Mouse (Mus musculus): ENCODE measurements around the gene Zfhx3. TPM values are rescaled to one million over a fixed set of nuclear protein-coding genes. Genes with fewer than 3 reads are reported as not detected.

The Zfhx3 gene
- polyA plus RNA-seq, 1 experiment from 2014 or later: 8.2 TPM

- 53% methylated on average over 6 of the region's 6 CpGs for WGBS
- ATAC-seq: no peak
These were observed 706.5 kb downstream of the Zfhx3 start for GRCm38 (mm10) chr8:108648993-108649392.

GRCm38 (mm10) chr8:108650837-108651236, 708.4 kb downstream of the Zfhx3 start:
- ATAC-seq: peak; percentile 37; the same call in 1 of the 2 replicates
- Histone ChIP-seq H3K36me3 (ENCODE audit: insufficient read depth, low read length) (no peaks in the 10 kb centered on the region), H3K4me3 (ENCODE audit: low read depth, low read length) (no peak overlapping the region), H3K27me3 (replicated peaks; ENCODE audit: insufficient read depth, low read length) (no peaks in the 10 kb centered on the region), H3K27ac (ENCODE audit: low read length) (no peak overlapping the region), H3K4me1 (ENCODE audit: insufficient read depth, low read depth, low read length) (0 out of 2 replicates have a peak, but pooled peaks cover 2% of the 10 kb centered on the region), H3K4me2 (replicated peaks; ENCODE audit: low read depth, low read length) (no peak overlapping the region), H3K9ac (replicated peaks; ENCODE audit: low read depth) (no peak overlapping the region), H3K9me3 (ENCODE audit: low read length) (no peaks in the 10 kb centered on the region)
- 73% methylated on average over 8 of the region's 8 CpGs for WGBS
- peak; percentile 43 for DNase-seq (ENCODE audit: low spot score)
- TF ChIP-seq CTCF (IDR thresholded peaks at IDR 0.05) (no peak), EP300 (IDR thresholded peaks at IDR 0.05) (peak; percentile 38; the same call in 1 of the 2 replicates)

More at GRCm38 (mm10) chr8:108648993-108649392, 706.5 kb downstream of the Zfhx3 start:
- TF ChIP-seq EP300 (IDR thresholded peaks at IDR 0.05) (no peak), CTCF (IDR thresholded peaks at IDR 0.05) (peak; percentile 21; the same call in 1 of the 2 replicates)
- Histone ChIP-seq H3K4me1 (ENCODE audit: insufficient read depth, low read depth, low read length) (0 out of 2 replicates have a peak, but pooled peaks cover 2% of the 10 kb centered on the region), H3K9me3 (ENCODE audit: low read length) (no peaks in the 10 kb centered on the region), H3K9ac (replicated peaks; ENCODE audit: low read depth) (no peak overlapping the region), H3K4me2 (replicated peaks; ENCODE audit: low read depth, low read length) (no peak overlapping the region), H3K36me3 (ENCODE audit: insufficient read depth, low read length) (no peaks in the 10 kb centered on the region), H3K27me3 (replicated peaks; ENCODE audit: insufficient read depth, low read length) (no peaks in the 10 kb centered on the region), H3K4me3 (ENCODE audit: low read depth, low read length) (no peak overlapping the region), H3K27ac (ENCODE audit: low read length) (no peak overlapping the region)
- peak; percentile 26 for DNase-seq (ENCODE audit: low spot score)

- Histone ChIP-seq H3K36me3 (ENCODE audit: insufficient read depth, low read length) (no peaks in the 10 kb centered on the region), H3K4me2 (replicated peaks; ENCODE audit: low read depth, low read length) (no peak overlapping the region), H3K9ac (replicated peaks; ENCODE audit: low read depth) (no peak overlapping the region), H3K27ac (ENCODE audit: low read length) (no peak overlapping the region), H3K4me3 (ENCODE audit: low read depth, low read length) (no peak overlapping the region), H3K4me1 (ENCODE audit: insufficient read depth, low read depth, low read length) (no peaks in the 10 kb centered on the region), H3K9me3 (ENCODE audit: low read length) (no peaks in the 10 kb centered on the region), H3K27me3 (replicated peaks; ENCODE audit: insufficient read depth, low read length) (no peaks in the 10 kb centered on the region)
- WGBS: 49% methylated on average over 5 of the region's 5 CpGs
- no peak for ATAC-seq
- TF ChIP-seq EP300 (IDR thresholded peaks at IDR 0.05) (no peak), CTCF (IDR thresholded peaks at IDR 0.05) (no peak)
- DNase-seq (ENCODE audit: low spot score): no peak
These were observed 719.1 kb downstream of the Zfhx3 start for GRCm38 (mm10) chr8:108661486-108662093.

GRCm38 (mm10) chr8:108662766-108663165, 720.3 kb downstream of the Zfhx3 start:
- H3K4me2 ChIP-seq (replicated peaks; ENCODE audit: low read depth, low read length): no peak overlapping the region
- H3K9ac ChIP-seq (replicated peaks; ENCODE audit: low read depth): no peak overlapping the region
- TF ChIP-seq CTCF (IDR thresholded peaks at IDR 0.05): no peak
- TF ChIP-seq EP300 (IDR thresholded peaks at IDR 0.05): no peak
- H3K4me3 ChIP-seq (ENCODE audit: low read depth, low read length): no peak overlapping the region
- no peak overlapping the region for H3K27ac ChIP-seq (ENCODE audit: low read length)
- H3K36me3 ChIP-seq (ENCODE audit: insufficient read depth, low read length): no peaks in the 10 kb centered on the region
- H3K4me1 ChIP-seq (ENCODE audit: insufficient read depth, low read depth, low read length): no peaks in the 10 kb centered on the region
- 46% methylated on average over 3 of the region's 3 CpGs for WGBS
- DNase-seq (ENCODE audit: low spot score) (peak; percentile 60), ATAC-seq (0 out of 2 replicates have a peak, but pooled peaks have one; percentile 38)
- H3K27me3 ChIP-seq (replicated peaks; ENCODE audit: insufficient read depth, low read length): no peaks in the 10 kb centered on the region
- no peaks in the 10 kb centered on the region for H3K9me3 ChIP-seq (ENCODE audit: low read length)

GRCm38 (mm10) chr8:108671939-108672515, 729.6 kb downstream of the Zfhx3 start:
- no peaks in the 10 kb centered on the region for H3K27me3 ChIP-seq (replicated peaks; ENCODE audit: insufficient read depth, low read length)
- H3K4me2 ChIP-seq (replicated peaks; ENCODE audit: low read depth, low read length): no peak overlapping the region
- H3K9ac ChIP-seq (replicated peaks; ENCODE audit: low read depth): no peak overlapping the region
- 80% methylated on average over 11 of the region's 11 CpGs for WGBS
- H3K9me3 ChIP-seq (ENCODE audit: low read length): no peaks in the 10 kb centered on the region
- no peaks in the 10 kb centered on the region for H3K36me3 ChIP-seq (ENCODE audit: insufficient read depth, low read length)
- no peak overlapping the region for H3K27ac ChIP-seq (ENCODE audit: low read length)
- no peak overlapping the region for H3K4me3 ChIP-seq (ENCODE audit: low read depth, low read length)
- H3K4me1 ChIP-seq (ENCODE audit: insufficient read depth, low read depth, low read length): no peaks in the 10 kb centered on the region
- DNase-seq (ENCODE audit: low spot score): no peak
- TF ChIP-seq CTCF (IDR thresholded peaks at IDR 0.05): no peak
- no peak for TF ChIP-seq EP300 (IDR thresholded peaks at IDR 0.05)
- ATAC-seq: no peak

GRCm38 (mm10) chr8:108675001-108675525, 732.6 kb downstream of the Zfhx3 start:
- DNase-seq (ENCODE audit: low spot score) (no peak), ATAC-seq (no peak)
- no peaks in the 10 kb centered on the region for H3K4me1 ChIP-seq (ENCODE audit: insufficient read depth, low read depth, low read length)
- no peak for TF ChIP-seq CTCF (IDR thresholded peaks at IDR 0.05)
- no peak for TF ChIP-seq EP300 (IDR thresholded peaks at IDR 0.05)
- H3K27me3 ChIP-seq (replicated peaks; ENCODE audit: insufficient read depth, low read length): no peaks in the 10 kb centered on the region
- no peaks in the 10 kb centered on the region for H3K36me3 ChIP-seq (ENCODE audit: insufficient read depth, low read length)
- H3K9ac ChIP-seq (replicated peaks; ENCODE audit: low read depth): no peak overlapping the region
- no peak overlapping the region for H3K27ac ChIP-seq (ENCODE audit: low read length)
- no peaks in the 10 kb centered on the region for H3K9me3 ChIP-seq (ENCODE audit: low read length)
- no peak overlapping the region for H3K4me3 ChIP-seq (ENCODE audit: low read depth, low read length)
- no peak overlapping the region for H3K4me2 ChIP-seq (replicated peaks; ENCODE audit: low read depth, low read length)
- WGBS: 75% methylated on average over 17 of the region's 17 CpGs
